Mouse (Mus musculus): ENCODE data around the gene Tspan18.

Tspan18 gene

GRCm38 (mm10) chr2:93289161-93289560 lies 45.1 kb downstream of the Tspan18 start:
- DNase-seq: peak; percentile 36

DNA sequence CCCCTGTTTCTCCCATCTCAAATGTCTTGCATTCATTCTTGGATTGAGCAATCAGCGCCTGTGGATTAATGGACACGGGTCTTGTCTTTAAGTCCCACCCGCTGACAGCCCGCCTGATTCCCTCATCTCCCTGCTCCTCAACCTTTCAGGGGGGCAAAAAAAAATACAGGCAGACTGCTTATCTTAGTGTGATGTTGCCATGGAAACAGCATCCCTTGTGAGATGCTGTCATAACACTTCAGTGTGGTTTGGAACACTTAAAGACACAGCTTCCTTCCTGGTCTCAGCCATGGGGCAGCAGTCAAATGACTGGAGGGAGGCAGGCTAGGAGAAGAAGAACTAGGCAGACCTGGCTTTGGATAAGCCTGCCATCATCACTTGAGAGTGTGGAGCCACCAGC lies 47.0 kb downstream of the Tspan18 start:
- DNase-seq: no peak

DNA sequence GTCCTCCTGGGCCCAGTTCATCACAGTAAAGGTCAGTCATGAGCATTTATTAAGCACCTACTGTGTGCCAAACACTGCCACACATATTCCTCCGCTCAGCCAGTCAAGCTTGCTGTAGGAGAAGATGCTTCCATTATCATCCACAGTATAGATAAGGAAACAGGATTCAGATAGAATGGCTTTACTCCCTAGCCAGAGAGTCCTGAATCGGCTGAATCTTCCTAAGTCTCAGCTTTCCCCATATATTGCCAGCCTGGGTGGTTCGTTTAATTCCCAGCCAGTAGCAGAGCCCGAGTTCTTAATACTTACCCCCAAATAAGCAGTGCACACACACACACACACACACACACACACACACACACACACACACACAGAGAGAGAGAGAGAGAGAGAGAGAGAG lies 47.6 kb downstream of the Tspan18 start:
- DNase-seq: no peak

DNA sequence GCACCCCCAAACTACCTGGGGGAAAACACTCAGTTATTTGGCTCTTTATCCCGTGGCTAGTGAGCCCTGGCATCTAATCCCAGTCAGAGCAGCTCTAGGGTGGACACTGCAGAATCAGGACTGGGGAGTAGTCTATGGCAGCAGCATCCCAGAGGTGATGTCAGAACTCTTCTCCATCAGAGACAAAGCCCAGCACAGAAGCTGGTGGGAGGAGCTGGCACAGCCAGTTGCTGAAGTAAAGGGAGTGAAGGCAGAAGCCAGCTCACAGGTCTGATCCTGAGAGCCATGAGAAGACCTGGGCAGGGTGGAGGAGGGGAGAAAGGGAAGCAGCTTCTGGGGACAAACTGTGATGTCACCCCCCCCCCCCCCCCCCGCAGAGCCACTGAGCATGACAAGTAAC lies 48.0 kb downstream of the Tspan18 start:
- no peak for DNase-seq

GRCm38 (mm10) chr2:93285842-93286241 lies 48.5 kb downstream of the Tspan18 start:
- no peak for DNase-seq

DNA sequence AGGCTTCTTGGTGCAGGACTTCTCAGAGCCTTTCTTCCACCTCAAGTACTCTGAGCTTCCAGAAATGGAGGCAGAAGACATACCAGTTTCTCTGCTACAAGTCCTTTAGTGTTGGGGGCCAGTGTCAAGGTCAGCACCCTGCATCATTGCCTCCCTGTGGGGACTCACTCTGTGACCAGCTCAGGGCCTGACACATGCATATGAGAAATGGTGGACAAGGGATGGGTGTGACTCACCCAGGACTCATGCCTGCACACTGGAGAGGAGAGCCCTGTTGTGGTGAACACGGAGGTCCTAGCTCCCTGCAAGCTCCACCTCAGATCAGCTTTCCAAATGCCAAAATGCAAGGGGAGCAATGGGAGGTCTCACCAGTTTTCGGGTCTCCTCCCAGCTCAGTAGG lies 49.7 kb downstream of the Tspan18 start:
- DNase-seq: no peak

DNA sequence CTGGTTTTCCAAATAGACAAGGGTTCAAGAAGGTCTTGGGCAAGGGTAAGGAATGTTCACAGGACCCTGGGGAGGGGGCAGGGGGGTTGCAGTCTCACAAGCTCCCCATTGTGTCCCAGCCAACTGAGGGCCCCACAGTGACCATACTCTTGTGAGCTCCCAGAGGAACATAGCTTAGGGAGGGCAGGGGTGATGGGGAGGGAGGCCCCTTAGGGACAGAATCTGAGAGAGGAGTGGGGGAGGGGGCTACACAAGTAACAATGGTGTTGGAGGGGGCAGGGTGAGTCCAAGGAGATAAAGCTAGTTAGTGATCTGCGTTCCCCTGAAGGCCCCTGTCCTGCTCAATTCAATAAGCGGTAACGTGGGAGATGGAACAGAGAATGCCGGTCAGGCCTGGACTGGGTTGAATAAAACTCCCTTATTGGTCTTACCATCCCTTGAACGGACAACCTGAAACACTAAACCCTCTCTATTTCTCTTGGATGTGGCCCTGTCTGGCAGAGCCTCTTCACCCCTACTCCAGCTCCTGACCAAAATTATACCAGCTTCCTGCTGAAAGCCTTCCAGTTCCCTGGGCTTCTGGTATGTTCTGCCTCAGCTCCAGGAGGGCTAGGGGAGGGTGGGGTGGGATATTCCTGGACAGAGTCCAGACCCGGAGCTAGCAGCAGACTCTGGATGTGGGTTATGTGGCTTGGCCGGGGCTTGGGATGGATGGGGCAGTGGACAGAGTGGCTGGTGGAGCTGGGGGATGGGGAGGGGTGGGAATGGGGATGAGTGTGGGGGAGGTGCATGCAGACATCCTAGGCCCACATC lies 50.6 kb downstream of the Tspan18 start:
- DNase-seq: no peak

DNA sequence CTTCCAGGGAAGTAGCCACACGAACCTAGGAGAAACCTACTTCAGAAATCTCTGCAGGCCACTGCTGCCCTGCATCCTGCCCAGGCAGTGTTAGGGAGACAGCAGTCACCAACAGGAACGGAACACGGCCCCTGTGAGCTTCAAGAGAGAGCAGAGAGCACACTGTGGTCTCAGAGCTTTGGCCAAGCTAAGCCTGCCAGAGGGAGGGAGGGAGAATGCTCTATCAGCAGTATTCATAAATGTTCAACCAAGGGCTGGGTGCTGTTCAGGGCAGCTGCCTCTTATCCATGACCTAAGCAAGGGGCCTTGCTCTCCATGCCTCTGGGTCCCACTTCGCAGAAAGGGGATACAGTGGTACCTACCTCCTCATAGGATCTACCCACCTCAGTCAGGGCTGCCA lies 51.7 kb downstream of the Tspan18 start:
- peak; percentile 42 for DNase-seq

- DNase-seq: peak; percentile 45
Measured at GRCm38 (mm10) chr2:93281466-93281865, 52.8 kb downstream of the Tspan18 start.

- no peak for DNase-seq
Measured at GRCm38 (mm10) chr2:93280117-93280620, 54.1 kb downstream of the Tspan18 start.

- DNase-seq: peak; percentile 19
Measured at GRCm38 (mm10) chr2:93278181-93278975, 55.9 kb downstream of the Tspan18 start.

- no peak for DNase-seq
Measured at GRCm38 (mm10) chr2:93277486-93277885, 56.8 kb downstream of the Tspan18 start.

- DNase-seq: no peak
Measured at GRCm38 (mm10) chr2:93276026-93276425, 58.3 kb downstream of the Tspan18 start.

- no peak for DNase-seq
Measured at GRCm38 (mm10) chr2:93273916-93274315, 60.4 kb downstream of the Tspan18 start.

- DNase-seq: no peak
Measured at GRCm38 (mm10) chr2:93270083-93270482, 64.2 kb downstream of the Tspan18 start.

- no peak for DNase-seq
Measured at GRCm38 (mm10) chr2:93269611-93270010, 64.7 kb downstream of the Tspan18 start.

GRCm38 (mm10) chr2:93268711-93269270 lies 65.5 kb downstream of the Tspan18 start:
- DNase-seq: no peak

DNA sequence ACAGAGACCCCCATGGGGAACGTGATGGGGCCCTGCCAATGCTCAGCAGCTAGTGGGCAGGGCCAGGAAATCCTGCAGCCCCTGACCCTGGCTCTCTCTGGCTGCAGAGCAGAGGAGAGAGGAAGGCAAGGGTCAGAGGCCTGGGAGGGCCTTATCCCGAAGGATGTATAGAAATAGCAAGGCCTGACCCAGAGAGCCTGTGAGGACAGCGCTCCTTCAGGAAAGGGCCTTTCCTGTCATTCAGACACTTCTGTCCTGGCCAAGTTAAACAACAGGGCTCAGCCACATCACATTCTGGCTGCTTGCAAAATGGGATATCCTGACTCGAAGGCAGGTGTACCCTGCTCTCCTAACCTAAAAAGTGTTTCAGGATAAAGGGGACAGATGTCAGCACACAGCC lies 66.5 kb downstream of the Tspan18 start:
- peak; percentile 44 for DNase-seq

DNA sequence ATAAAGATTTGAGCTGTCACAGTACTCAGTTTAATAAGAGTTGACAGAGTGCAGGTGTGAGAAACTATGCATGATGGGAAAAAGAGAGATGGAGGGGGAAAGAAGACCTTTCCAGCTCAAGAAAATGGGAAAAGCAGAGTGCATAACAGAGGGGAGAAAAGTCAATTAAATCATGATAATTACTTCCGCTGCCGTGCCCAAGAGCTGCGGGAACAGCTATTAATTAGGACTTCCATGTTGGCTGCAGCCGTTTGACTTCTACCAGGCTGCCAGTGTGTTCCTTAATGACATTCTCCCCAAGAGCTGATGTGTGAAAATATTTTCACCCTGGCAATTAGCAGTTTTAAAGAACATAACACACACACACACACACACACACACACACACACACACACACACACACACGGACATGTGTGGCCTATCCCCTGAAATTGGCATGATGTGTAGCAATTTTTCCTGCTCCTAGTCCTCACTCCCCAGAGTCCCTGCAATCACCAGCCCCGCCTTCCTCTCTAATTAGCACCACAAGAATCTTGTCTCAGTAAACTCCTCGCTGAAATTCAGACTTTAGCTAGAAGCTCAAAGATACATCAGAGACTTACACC lies 67.6 kb downstream of the Tspan18 start:
- no peak for DNase-seq

GRCm38 (mm10) chr2:93262291-93263285 lies 71.7 kb downstream of the Tspan18 start:
- no peak for DNase-seq

GRCm38 (mm10) chr2:93261521-93262290 lies 72.6 kb downstream of the Tspan18 start:
- peak; percentile 92 for DNase-seq
